Mouse (Mus musculus) midbrain, embryonic 16.5 days (tissue): ENCODE data around the gene Gm36245. TPM values are rescaled to one million over a fixed set of nuclear protein-coding genes. Genes with fewer than 3 reads are reported as not detected.

Experiments
- ATAC-seq: fragments of 200-750 bp; cut with Nextera tagmentation; 2 replicates; pipeline ENCODE4 v1.8.0; 2017; ENCODE audit warnings: moderate TSS enrichment
- H3K27ac ChIP-seq: fragments of 300-500 bp; sonication (generic); 2 replicates; pipeline ENCODE4 v1.5.1; 2014; ENCODE audit warnings: mild to moderate bottlenecking, low read length, mixed read lengths
- H3K27me3 ChIP-seq: fragments of 300-500 bp; sonication (generic); 2 replicates; pipeline ENCODE4 v1.6.1; 2014; ENCODE audit warnings: low read depth, low read length, mixed read lengths; ENCODE audit not compliant: control insufficient read depth, insufficient read depth
- H3K36me3 ChIP-seq: fragments of 300-500 bp; sonication (generic); 2 replicates; pipeline ENCODE4 v1.6.1; 2014; ENCODE audit warnings: mild to moderate bottlenecking, low read length, moderate library complexity, mixed read lengths; ENCODE audit not compliant: control insufficient read depth, insufficient read depth
- H3K4me1 ChIP-seq: fragments of 300-500 bp; sonication (generic); 2 replicates; pipeline ENCODE4 v1.6.1; 2014; ENCODE audit warnings: mild to moderate bottlenecking, low read length, mixed read lengths; ENCODE audit not compliant: control insufficient read depth, insufficient read depth
- H3K4me2 ChIP-seq: fragments of 300-500 bp; sonication (generic); 2 replicates; pipeline ENCODE4 v1.6.1; 2014; ENCODE audit warnings: mild to moderate bottlenecking, low read length, mixed read lengths
- H3K4me3 ChIP-seq: fragments of 300-500 bp; sonication (generic); 2 replicates; pipeline ENCODE4 v1.5.1; 2014; ENCODE audit warnings: low read depth, mild to moderate bottlenecking, low read length, moderate library complexity, mixed read lengths
- H3K9ac ChIP-seq: fragments of 300-500 bp; sonication (generic); 2 replicates; pipeline ENCODE4 v1.6.1; 2014; ENCODE audit warnings: low read depth, low read length, mixed read lengths
- H3K9me3 ChIP-seq: fragments of 300-500 bp; sonication (generic); replicated peaks from 2 replicates; pipeline ENCODE4 v1.6.1; 2014; ENCODE audit warnings: mild to moderate bottlenecking, low read length, mixed read lengths; ENCODE audit not compliant: control insufficient read depth, poor library complexity, severe bottlenecking
- WGBS: fragments of 180-500 bp; shearing (Covaris S2); extraction: QIAGEN DNeasy Blood & Tissue Kit; methylation state at CpG from one replicate; pipeline ENCODE4 v1.1.7; 2014; 5-methylcytosine and 5-hydroxymethylcytosine counted together
- polyA plus RNA-seq: library from polyadenylated mRNA; unstranded; fragments of >200 nt; fragmentation: Nextera tagmentation; extraction: Ambion mirVana; gene quantifications from 2 replicates; pipeline ENCODE4 v1.2.1, GENCODE M21; 2015

The Gm36245 gene
- polyA plus RNA-seq, result not detected in 2 replicates

DNA sequence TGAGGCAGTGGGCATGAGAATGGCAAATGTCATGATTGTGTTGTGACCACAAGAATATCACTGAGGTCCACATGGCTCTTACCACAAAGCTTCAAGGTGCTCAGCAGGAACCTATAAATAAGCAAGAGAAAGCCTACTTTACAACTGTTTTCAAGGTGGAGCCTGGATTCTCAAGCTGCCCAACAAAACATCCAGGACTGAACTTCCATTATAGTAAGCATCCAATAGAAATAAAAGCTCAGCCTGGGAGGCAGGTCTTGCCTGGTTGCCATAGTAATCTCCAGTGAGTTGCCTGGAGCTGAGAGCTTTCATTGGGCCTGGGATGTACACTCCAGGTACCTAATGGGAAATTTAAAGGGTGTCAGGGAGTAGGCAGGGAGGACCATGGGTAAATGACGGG lies at the start of gene Gm36245:
Gene Gm36245 (plus strand): TSS at position 301 of the 400 bp plus-strand sequence.
- Histone ChIP-seq H3K27me3 (no peaks in the 10 kb centered on the region), H3K36me3 (no peaks in the 10 kb centered on the region), H3K4me3 (no peak within 1 kb of the TSS), H3K4me2 (no peak within 1 kb of the TSS), H3K9me3 (no peaks in the 10 kb centered on the region), H3K9ac (no peak within 1 kb of the TSS), H3K4me1 (no peaks in the 10 kb centered on the region), H3K27ac (no peak within 1 kb of the TSS)
- ATAC-seq, result no peak
- WGBS, result 72% methylated on average over 1 of the region's 1 CpGs

DNA sequence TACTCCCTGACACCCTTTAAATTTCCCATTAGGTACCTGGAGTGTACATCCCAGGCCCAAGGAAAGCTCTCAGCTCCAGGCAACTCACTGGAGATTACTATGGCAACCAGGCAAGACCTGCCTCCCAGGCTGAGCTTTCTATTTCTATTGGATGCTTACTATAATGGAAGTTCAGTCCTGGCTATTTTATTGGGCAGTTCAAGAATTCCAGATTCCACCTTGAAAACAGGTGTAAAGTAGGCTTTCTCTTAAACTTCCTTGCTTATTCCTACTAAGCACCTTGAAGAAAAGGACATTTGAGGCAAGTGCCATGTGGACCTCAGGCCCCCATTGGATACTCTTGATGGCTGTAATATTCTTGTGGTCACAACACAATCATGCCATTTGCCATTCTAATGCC lies 37.3 kb upstream of the Gm36245 start, which contains the start of gene 1700025B11Rik:
Gene 1700025B11Rik (minus strand): TSS at position 101 of the 400 bp plus-strand sequence.
- Histone ChIP-seq H3K27ac (no peak within 1 kb of the TSS), H3K27me3 (no peaks in the 10 kb centered on the region), H3K4me3 (no peak within 1 kb of the TSS), H3K36me3 (no peaks in the 10 kb centered on the region), H3K4me1 (no peaks in the 10 kb centered on the region), H3K9me3 (no peaks in the 10 kb centered on the region), H3K4me2 (no peak within 1 kb of the TSS), H3K9ac (no peak within 1 kb of the TSS)
- ATAC-seq, result no peak

DNA sequence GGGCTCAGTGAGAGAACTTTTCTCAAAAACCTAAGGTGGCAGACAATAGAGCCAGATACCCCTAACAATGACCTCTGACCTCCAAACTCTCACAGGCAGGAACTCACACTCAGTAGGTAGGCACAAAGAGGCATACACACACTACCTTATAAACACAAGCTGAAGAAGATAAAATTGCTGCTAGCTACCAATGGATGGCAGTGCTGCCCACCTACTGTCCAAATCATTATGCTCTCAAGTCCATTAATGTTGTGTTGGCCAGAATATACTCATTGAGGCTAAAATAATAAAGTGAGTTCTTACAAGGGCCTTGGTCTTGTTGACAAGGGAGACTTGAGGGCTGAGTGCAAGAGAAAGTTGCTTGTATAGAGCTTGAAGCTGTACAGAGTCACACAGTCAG lies 35.8 kb upstream of the Gm36245 start:
- no peak for ATAC-seq
- no peak overlapping the region for H3K9ac ChIP-seq

DNA sequence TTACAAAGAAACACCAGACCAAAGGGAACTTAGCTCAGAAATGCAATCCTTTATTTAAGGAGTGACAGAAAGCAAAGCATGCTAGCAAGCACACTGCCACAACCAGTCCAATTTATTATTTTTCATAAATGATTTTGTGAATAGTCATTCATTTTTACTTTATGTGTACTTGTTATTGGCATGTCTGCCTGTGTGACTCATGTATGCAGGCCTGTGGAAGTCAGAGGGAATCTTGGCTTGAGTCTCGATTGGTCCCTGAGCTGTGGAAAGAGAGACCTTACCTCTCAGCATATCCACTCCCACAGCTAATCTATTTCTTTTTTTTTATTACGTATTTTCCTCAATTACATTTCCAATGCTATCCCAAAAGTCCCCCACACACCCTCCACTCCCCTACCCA lies 20.3 kb upstream of the Gm36245 start:
- no peak overlapping the region for H3K27ac ChIP-seq
- peaks cover 5% of the 10 kb centered on the region; the same call in 1 of the 2 replicates for H3K9me3 ChIP-seq
- H3K4me2 ChIP-seq, result no peak overlapping the region
- no peaks in the 10 kb centered on the region for H3K36me3 ChIP-seq
- WGBS, result 89% methylated on average over 2 of the region's 2 CpGs
- H3K4me1 ChIP-seq, result no peaks in the 10 kb centered on the region
- H3K9ac ChIP-seq, result no peak overlapping the region
- H3K27me3 ChIP-seq, result no peaks in the 10 kb centered on the region
- no peak for ATAC-seq
- no peak overlapping the region for H3K4me3 ChIP-seq

More for the DNA sequence above, 35.8 kb upstream of the Gm36245 start:
- H3K27ac ChIP-seq, result no peak overlapping the region
- H3K27me3 ChIP-seq, result no peaks in the 10 kb centered on the region
- H3K9me3 ChIP-seq, result no peaks in the 10 kb centered on the region
- no peaks in the 10 kb centered on the region for H3K36me3 ChIP-seq
- H3K4me3 ChIP-seq, result no peak overlapping the region
- H3K4me1 ChIP-seq, result no peaks in the 10 kb centered on the region
- no peak overlapping the region for H3K4me2 ChIP-seq

DNA sequence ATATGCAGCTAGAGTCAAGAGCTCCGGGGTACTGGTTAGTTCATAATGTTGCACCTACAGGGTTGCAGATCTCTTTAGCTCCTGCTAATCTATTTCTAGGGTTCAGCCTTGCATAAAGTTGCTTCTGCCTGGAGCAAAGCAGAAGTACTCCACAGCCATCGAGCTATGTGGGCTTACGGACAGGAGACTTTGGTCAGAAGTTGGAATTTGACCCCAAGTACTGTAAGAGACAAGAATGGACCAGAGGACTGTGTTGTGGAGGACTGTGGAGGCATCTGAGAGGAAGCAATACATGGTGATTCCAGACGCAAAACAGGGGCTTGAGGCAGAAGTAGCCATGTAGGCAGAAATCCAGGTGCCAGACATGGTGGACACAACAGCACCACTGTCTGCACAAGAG lies 19.7 kb upstream of the Gm36245 start:
- no peak for ATAC-seq
- WGBS, result 96% methylated on average over 4 of the region's 4 CpGs
- no peak overlapping the region for H3K27ac ChIP-seq
- H3K4me2 ChIP-seq, result no peak overlapping the region
- no peaks in the 10 kb centered on the region for H3K27me3 ChIP-seq
- no peaks in the 10 kb centered on the region for H3K4me1 ChIP-seq
- H3K9ac ChIP-seq, result no peak overlapping the region
- no peak overlapping the region for H3K4me3 ChIP-seq
- no peaks in the 10 kb centered on the region for H3K36me3 ChIP-seq
- peaks cover 7% of the 10 kb centered on the region; the same call in 1 of the 2 replicates for H3K9me3 ChIP-seq

DNA sequence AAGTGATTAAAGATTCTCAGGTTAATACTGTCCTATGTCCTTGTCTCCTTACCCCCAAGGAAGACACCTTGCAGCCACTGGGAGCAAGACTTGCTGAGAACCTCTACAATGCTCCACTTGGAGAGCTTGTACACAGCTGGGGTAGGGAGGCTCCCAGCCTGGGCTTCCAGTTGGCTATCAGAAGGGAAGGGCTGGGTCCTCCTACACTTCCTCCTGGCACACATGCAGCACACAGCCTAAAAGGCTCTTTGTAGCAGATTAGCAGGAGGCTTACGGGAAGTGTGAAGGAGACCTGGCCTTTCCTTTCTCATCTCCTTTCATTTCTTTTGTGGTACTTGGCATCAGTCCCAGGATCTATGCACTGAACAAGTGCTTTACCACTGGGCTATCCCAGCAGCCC lies 17.4 kb upstream of the Gm36245 start:
- Histone ChIP-seq H3K4me1 (no peaks in the 10 kb centered on the region), H3K4me3 (no peak overlapping the region), H3K9ac (no peak overlapping the region), H3K27ac (no peak overlapping the region), H3K9me3 (peaks cover 7% of the 10 kb centered on the region; the same call in 1 of the 2 replicates), H3K4me2 (no peak overlapping the region), H3K27me3 (no peaks in the 10 kb centered on the region), H3K36me3 (no peaks in the 10 kb centered on the region)
- 35% methylated on average over 1 of the region's 1 CpGs for WGBS
- ATAC-seq, result no peak

DNA sequence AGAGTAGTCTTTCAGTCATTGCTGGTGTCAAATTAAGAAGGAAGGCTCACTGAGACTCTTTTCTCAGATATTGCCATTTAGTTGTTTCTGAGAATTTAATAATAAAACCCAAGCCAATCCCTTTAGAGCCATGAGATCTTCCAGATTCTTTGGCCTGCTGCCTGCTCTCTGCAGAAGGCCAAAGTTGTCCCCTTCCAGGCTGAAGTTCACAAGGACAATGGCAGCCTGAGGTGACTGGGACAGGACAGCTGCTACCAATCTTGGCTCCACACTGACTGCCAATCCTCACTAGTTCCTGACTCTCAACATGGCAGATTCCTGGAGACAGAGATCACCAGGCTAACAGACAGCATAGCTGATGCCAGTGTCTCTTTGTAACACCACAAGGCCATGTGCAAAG lies 12.0 kb upstream of the Gm36245 start:
- no peak for ATAC-seq
- Histone ChIP-seq H3K36me3 (no peaks in the 10 kb centered on the region), H3K9ac (no peak overlapping the region), H3K4me2 (no peak overlapping the region), H3K4me3 (no peak overlapping the region), H3K9me3 (peaks cover 7% of the 10 kb centered on the region; the same call in 1 of the 2 replicates), H3K4me1 (no peaks in the 10 kb centered on the region), H3K27me3 (no peaks in the 10 kb centered on the region), H3K27ac (no peak overlapping the region)

DNA sequence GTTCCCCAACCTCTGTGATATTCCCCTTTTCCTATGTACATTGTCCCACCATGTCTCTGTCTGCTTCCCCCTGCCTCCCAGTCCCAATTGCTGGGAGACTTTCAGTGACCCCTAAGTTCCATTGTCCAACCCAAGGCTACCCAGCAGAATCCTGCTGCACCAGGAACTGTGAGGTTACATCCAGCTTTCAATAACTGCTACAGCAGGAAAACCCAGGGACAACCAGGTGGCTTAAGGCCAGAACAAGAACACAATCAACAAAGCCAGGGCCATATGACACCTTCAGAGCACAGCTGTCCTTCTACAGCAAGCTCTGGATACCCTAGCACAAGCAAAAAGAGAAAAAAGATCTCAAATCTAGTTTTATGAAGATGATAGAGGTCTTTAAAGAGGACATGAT lies 10.1 kb upstream of the Gm36245 start:
- Histone ChIP-seq H3K9me3 (no peaks in the 10 kb centered on the region), H3K9ac (no peak overlapping the region), H3K4me2 (no peak overlapping the region), H3K27me3 (no peaks in the 10 kb centered on the region), H3K4me3 (no peak overlapping the region), H3K27ac (no peak overlapping the region), H3K4me1 (no peaks in the 10 kb centered on the region), H3K36me3 (no peaks in the 10 kb centered on the region)
- no peak for ATAC-seq

DNA sequence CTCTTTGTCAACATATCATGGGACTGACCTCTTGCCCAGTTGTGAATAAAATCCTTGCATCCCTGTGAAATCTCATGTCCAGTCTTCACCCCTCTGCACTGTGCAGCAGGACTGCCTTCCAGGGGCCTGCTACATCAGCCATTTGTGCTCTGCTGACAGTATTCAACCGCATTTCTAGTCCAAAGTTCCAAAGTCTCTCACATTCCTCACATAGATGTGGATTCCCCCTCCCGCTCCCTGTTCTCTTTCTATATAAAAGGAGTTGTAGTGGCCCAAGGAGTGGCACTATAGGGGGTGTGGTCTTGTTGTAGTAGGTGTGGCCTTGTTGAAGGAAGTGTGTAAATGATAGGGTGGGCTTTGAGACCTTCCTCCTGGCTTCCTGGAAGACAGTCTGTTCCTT lies 8.2 kb upstream of the Gm36245 start:
- Histone ChIP-seq H3K4me3 (no peak overlapping the region), H3K27me3 (no peaks in the 10 kb centered on the region), H3K27ac (no peak overlapping the region), H3K9ac (no peak overlapping the region), H3K4me1 (no peaks in the 10 kb centered on the region), H3K4me2 (no peak overlapping the region), H3K36me3 (no peaks in the 10 kb centered on the region), H3K9me3 (no peaks in the 10 kb centered on the region)
- 69% methylated on average over 2 of the region's 2 CpGs for WGBS
- ATAC-seq, result no peak

DNA sequence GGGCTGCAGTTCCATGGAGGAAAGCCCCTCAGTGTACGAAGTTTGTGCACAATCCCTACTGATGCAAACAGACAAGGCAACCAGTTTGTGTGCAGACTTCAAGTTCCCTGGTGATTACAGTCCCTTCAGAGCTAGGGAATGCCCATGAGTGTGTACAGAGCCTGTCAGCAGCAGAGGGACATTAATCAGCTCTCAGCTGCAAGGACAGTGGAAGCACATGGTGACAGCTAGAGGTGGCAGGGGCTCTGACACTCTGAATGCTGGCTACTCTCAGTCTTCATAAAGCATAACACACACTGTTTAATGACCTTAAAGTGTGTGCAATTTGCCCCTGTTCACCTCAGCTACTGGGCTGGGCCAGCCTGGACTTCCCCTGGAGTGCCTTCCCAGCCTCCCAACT lies 5.5 kb upstream of the Gm36245 start:
- Histone ChIP-seq H3K36me3 (no peaks in the 10 kb centered on the region), H3K27ac (no peak overlapping the region), H3K27me3 (no peaks in the 10 kb centered on the region), H3K9ac (no peak overlapping the region), H3K4me3 (no peak overlapping the region), H3K4me2 (no peak overlapping the region), H3K4me1 (no peaks in the 10 kb centered on the region), H3K9me3 (no peaks in the 10 kb centered on the region)
- no peak for ATAC-seq
- WGBS, result 76% methylated on average over 1 of the region's 1 CpGs
